8 mouse cellular contexts compared by ENCODE assay signal in the genomic region with DNA sequence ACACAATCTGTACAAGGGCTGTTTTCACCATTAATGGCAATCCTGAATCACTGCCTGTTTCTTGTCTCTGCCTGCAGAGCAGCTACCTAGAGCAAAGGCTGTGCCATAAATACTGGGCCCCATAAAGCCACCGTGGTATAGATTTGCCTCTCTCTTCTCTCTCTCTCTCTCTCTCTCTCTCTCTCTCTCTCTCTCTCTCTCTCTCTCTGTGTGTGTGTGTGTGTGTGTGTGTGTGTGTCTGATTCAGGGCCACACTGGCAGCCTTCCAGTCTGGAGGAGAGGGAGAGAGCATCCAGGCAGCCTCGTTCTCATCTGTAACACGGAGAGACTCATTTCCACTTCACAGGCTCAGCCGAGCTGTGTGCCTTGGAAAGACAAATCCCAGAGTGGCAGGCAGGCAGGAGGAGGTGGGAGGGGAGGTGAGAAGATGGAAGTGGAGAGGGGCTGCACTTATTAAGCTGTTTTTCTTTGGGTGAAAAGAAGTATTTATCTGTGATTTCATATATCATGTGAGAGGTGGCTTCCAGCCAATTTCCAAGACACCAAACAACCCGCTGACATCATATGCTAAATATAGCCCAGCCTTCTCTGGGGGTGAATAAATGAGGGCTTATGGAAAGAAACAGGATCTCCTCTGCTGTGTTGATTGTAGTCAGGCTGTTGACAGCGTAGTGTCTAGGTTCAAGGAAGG. TPM values are rescaled to one million over a fixed set of nuclear protein-coding genes. Genes with fewer than 3 reads are reported as not detected.
DNase-seq lines count a peak whose midpoint lies in the region; ATAC-seq lines count a peak whose summit lies in the region.

No protein-coding gene starts in this region.

- no peaks in the 10 kb centered on the region for H3K27me3 ChIP-seq in forebrain, embryonic 14.5 days (replicated peaks; ENCODE audit: control insufficient read depth, insufficient read depth, low read length)
- H3K27me3 ChIP-seq in liver, embryonic 16.5 days (ENCODE audit: control insufficient read depth, insufficient read depth, low read depth, low read length): no peaks in the 10 kb centered on the region

- peaks cover 36% of the 10 kb centered on the region for H3K4me1 ChIP-seq in forebrain, embryonic 14.5 days (ENCODE audit: control insufficient read depth, insufficient read depth, low read length)
- H3K4me1 ChIP-seq in liver, embryonic 16.5 days (ENCODE audit: control insufficient read depth, low read depth, low read length): peaks cover 4% of the 10 kb centered on the region; the same call in 1 of the 2 replicates

- intact Hi-C loops in heart, postnatal 10 days (cut with DNase I): no loop called here

- peak overlapping the region; percentile 97 for H3K27ac ChIP-seq in forebrain, embryonic 14.5 days (ENCODE audit: low read depth, low read length)
- 0 out of 2 replicates have a peak overlapping the region, but pooled peaks have one; percentile 12 for H3K27ac ChIP-seq in liver, embryonic 16.5 days (ENCODE audit: low read length)

- H3K36me3 ChIP-seq in forebrain, embryonic 14.5 days (ENCODE audit: control insufficient read depth, insufficient read depth, low read length): no peaks in the 10 kb centered on the region
- H3K36me3 ChIP-seq in liver, embryonic 16.5 days (ENCODE audit: control insufficient read depth, insufficient read depth): no peaks in the 10 kb centered on the region

- peak; percentile 82 for ATAC-seq in forebrain, embryonic 14.5 days
- ATAC-seq in liver, embryonic 16.5 days (ENCODE audit: low read depth): peak; percentile 40; the same call in 1 of the 2 replicates

- H3K4me3 ChIP-seq in forebrain, embryonic 14.5 days (ENCODE audit: low read depth, low read length): no peak overlapping the region
- H3K4me3 ChIP-seq in liver, embryonic 16.5 days (ENCODE audit: low read depth, low read length): no peak overlapping the region

- DNase-seq in urinary bladder, postnatal 14 days (ENCODE audit: low spot score): peak; percentile 65
- DNase-seq in urinary bladder, postnatal 10 days (ENCODE audit: low spot score): no peak
- DNase-seq in forebrain, embryonic 14.5 days (ENCODE audit: low spot score): peak; percentile 96
- DNase-seq in heart, postnatal 10 days: peak; percentile 91 to 92
- DNase-seq in kidney, postnatal 4 days: peak; percentile 73 to 85
- DNase-seq in retina, embryonic 14.5 days (ENCODE audit: low spot score): peak; percentile 45
- DNase-seq in thymus, postnatal 14 days: no peak

- peak overlapping the region; percentile 41 for H3K9ac ChIP-seq in forebrain, embryonic 14.5 days (ENCODE audit: low read length)
- no peak overlapping the region for H3K9ac ChIP-seq in liver, embryonic 16.5 days (ENCODE audit: low read depth, low read length)

- WGBS in forebrain, embryonic 14.5 days: 3% methylated on average over 6 of the region's 6 CpGs
- 39% methylated on average over 6 of the region's 6 CpGs for WGBS in liver, embryonic 16.5 days (ENCODE audit: insufficient replicate concordance)

- H3K9me3 ChIP-seq in forebrain, embryonic 14.5 days (replicated peaks; ENCODE audit: control insufficient read depth, low read length): no peaks in the 10 kb centered on the region
- no peaks in the 10 kb centered on the region for H3K9me3 ChIP-seq in liver, embryonic 16.5 days (replicated peaks; ENCODE audit: control insufficient read depth, low read length)

- H3K4me2 ChIP-seq in forebrain, embryonic 14.5 days (ENCODE audit: low read length): peak overlapping the region; percentile 20; the same call in 1 of the 2 replicates
- H3K4me2 ChIP-seq in liver, embryonic 16.5 days (ENCODE audit: low read depth, low read length): no peak overlapping the region

RNA-seq across cellular contexts. Expression of gene Irf2bp2, which starts 56.7 kb away (rescaled TPM):
- 7.9 and 8.3 TPM in 2 replicates for polyA plus RNA-seq in forebrain, embryonic 14.5 days (2014; fragmentation: Nextera tagmentation; extraction: Ambion mirVana)
- 100 to 1,000 TPM; 101 to 154 TPM for total RNA-seq in heart, postnatal 10 days (2021)
- polyA plus RNA-seq in liver, embryonic 16.5 days (2015; fragmentation: Nextera tagmentation; extraction: Ambion mirVana): 3.3 TPM in 2 replicates

Comparison
In these comparisons a context has a peak if more than half of its experiments do, and no peak if none do; other contexts are left out.
1. DNase-seq: peak in urinary bladder, postnatal 14 days (single experiment), forebrain, embryonic 14.5 days (single experiment), heart, postnatal 10 days (2 of 2), kidney, postnatal 4 days (2 of 2) and retina, embryonic 14.5 days (single experiment); none in urinary bladder, postnatal 10 days (single experiment) and thymus, postnatal 14 days (single experiment).